Comparison of ENCODE assay signal across 25 mouse cellular contexts in the genomic region with DNA sequence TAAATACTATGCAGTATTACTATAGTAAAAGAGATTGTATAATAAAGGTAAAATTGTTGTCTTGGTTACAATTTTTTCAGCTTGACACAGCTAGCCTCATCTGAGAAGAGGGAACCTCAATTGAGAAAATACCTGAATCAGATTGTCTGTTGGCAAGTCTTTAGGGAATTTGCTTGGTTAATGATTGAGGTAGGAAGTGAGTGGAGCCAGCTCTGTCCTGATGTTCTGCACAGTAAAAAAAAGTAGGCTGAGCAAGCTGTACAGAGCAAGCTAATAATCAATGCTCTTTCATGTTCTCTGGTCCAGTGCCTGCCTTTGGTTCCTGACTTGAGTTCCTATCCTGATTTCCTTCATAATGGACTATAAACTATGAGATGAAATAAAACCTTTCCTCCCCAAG. TPM values are rescaled to one million over a fixed set of nuclear protein-coding genes. Genes with fewer than 3 reads are reported as not detected.
A peak's percentile ranks its signal among the peaks of the same experiment; 100 is the strongest.
DNase-seq lines count a peak whose midpoint lies in the region; ATAC-seq and TF ChIP-seq lines count a peak whose summit lies in the region.
"Had no signal": no experiment of that assay in that cellular context is flagged by ENCODE, and none has a peak within 500 bp of the region (broad histone marks: within the 10 kb centered on the region; RNA-seq: fewer than 3 reads in every experiment).

No protein-coding gene starts in this region.

- no peak overlapping the region for H3K9ac ChIP-seq in kidney, embryonic 16.5 days (replicated peaks; ENCODE audit: low read length)
- H3K9ac ChIP-seq in liver, adult 2 months (ENCODE audit: low read depth, low read length) = no peak overlapping the region
- H3K9ac ChIP-seq in liver, embryonic 11.5 days (ENCODE audit: low read depth, low read length) = no peak overlapping the region
- H3K9ac ChIP-seq: embryonic facial prominence, embryonic 12.5 days; forebrain, embryonic 13.5 days had no signal

- no peak overlapping the region for H3K4me2 ChIP-seq in kidney, embryonic 16.5 days (replicated peaks; ENCODE audit: low read depth, low read length)
- no peak overlapping the region for H3K4me2 ChIP-seq in liver, embryonic 11.5 days
- H3K4me2 ChIP-seq: embryonic facial prominence, embryonic 12.5 days; forebrain, embryonic 13.5 days had no signal

- no peak overlapping the region for H3K4me3 ChIP-seq in kidney, embryonic 16.5 days (ENCODE audit: low read length)
- H3K4me3 ChIP-seq in liver, adult 2 months (ENCODE audit: insufficient read depth, low read depth, low read length) = no peak overlapping the region
- H3K4me3 ChIP-seq in liver, embryonic 11.5 days (ENCODE audit: low read depth, low read length) = no peak overlapping the region
- H3K4me3 ChIP-seq: embryonic facial prominence, embryonic 10.5 days; embryonic facial prominence, embryonic 12.5 days; forebrain, embryonic 13.5 days had no signal

- TF ChIP-seq POLR2A in liver, adult 2 months (IDR thresholded peaks at IDR 0.05; ENCODE audit: extremely low read depth, insufficient read depth, low read length) = no peak

- no peaks in the 10 kb centered on the region for H3K4me1 ChIP-seq in kidney, embryonic 16.5 days (ENCODE audit: insufficient read depth, low read length)
- peaks cover 2% of the 10 kb centered on the region for H3K4me1 ChIP-seq in liver, adult 2 months (ENCODE audit: control insufficient read depth, insufficient read depth, low read length)
- no peaks in the 10 kb centered on the region for H3K4me1 ChIP-seq in liver, embryonic 11.5 days (replicated peaks; ENCODE audit: control insufficient read depth, insufficient read depth, low read length)
- H3K4me1 ChIP-seq: embryonic facial prominence, embryonic 10.5 days; embryonic facial prominence, embryonic 12.5 days; forebrain, embryonic 13.5 days had no signal

- no peak for TF ChIP-seq CTCF in liver, adult 2 months (IDR thresholded peaks at IDR 0.05; ENCODE audit: low read depth, low read length)

- no peak overlapping the region for H3K27ac ChIP-seq in kidney, embryonic 16.5 days (ENCODE audit: low read length)
- H3K27ac ChIP-seq in liver, adult 2 months (replicated peaks; ENCODE audit: insufficient read depth, low read depth, low read length) = no peak overlapping the region
- no peak overlapping the region for H3K27ac ChIP-seq in liver, embryonic 11.5 days (ENCODE audit: low read depth, low read length)
- H3K27ac ChIP-seq: embryonic facial prominence, embryonic 10.5 days; embryonic facial prominence, embryonic 12.5 days; forebrain, embryonic 13.5 days had no signal

- H3K36me3 ChIP-seq in kidney, embryonic 16.5 days (ENCODE audit: insufficient read depth, low read length) = no peaks in the 10 kb centered on the region
- H3K36me3 ChIP-seq in liver, adult 2 months (ENCODE audit: control insufficient read depth, insufficient read depth, low read length) = no peaks in the 10 kb centered on the region
- H3K36me3 ChIP-seq in liver, embryonic 11.5 days (ENCODE audit: control insufficient read depth, insufficient read depth, low read length) = no peaks in the 10 kb centered on the region
- H3K36me3 ChIP-seq: embryonic facial prominence, embryonic 10.5 days; embryonic facial prominence, embryonic 12.5 days; G1E had no signal

- H3K27me3 ChIP-seq in kidney, embryonic 16.5 days (ENCODE audit: insufficient read depth, low read length) = no peaks in the 10 kb centered on the region
- H3K27me3 ChIP-seq in liver, adult 2 months (ENCODE audit: control insufficient read depth, insufficient read depth, low read length) = no peaks in the 10 kb centered on the region
- no peaks in the 10 kb centered on the region for H3K27me3 ChIP-seq in liver, embryonic 11.5 days (replicated peaks; ENCODE audit: control insufficient read depth, insufficient read depth, low read length)
- H3K27me3 ChIP-seq: CH12.LX; embryonic facial prominence, embryonic 12.5 days; forebrain, embryonic 13.5 days; Patski had no signal

- ATAC-seq in kidney, embryonic 16.5 days (ENCODE audit: low FRiP score, low TSS enrichment) = no peak
- ATAC-seq in liver, embryonic 11.5 days (replicated peaks; ENCODE audit: low FRiP score) = no peak
- ATAC-seq: activated CD4-positive, CD25-positive, alpha-beta regulatory T cell, adult 4 months; CD4-positive, CD25-positive, alpha-beta regulatory T cell, adult 4 months; forebrain, embryonic 13.5 days; Patski had no signal

- peak; percentile 15 for DNase-seq in kidney, adult 11 months
- DNase-seq in kidney, postnatal 10 days = no peak
- peak; percentile 9 to 53 for DNase-seq in kidney, adult 8-10 months
- peak; percentile 7 for DNase-seq in kidney, postnatal 14 days
- no peak for DNase-seq in kidney, adult 18-20 months
- DNase-seq in liver, adult 2 months (ENCODE audit: extremely low read depth, low read depth, low spot score) = peak; percentile 95
- no peak for DNase-seq in liver, embryonic 11.5 days (ENCODE audit: low spot score)
- DNase-seq: adrenal gland, adult 8-10 months; adrenal gland, postnatal 14 days; adrenal gland, postnatal 36 days; B cell, adult 2 months; cerebellum, adult 11-12 months; cerebellum, adult 2 months; cerebellum, adult 9-10 months; cerebellum, postnatal 10 days; cerebellum, postnatal 25 days had no signal

- H3K9me3 ChIP-seq in kidney, embryonic 16.5 days (ENCODE audit: low read length) = no peaks in the 10 kb centered on the region
- no peaks in the 10 kb centered on the region for H3K9me3 ChIP-seq in liver, embryonic 11.5 days (ENCODE audit: control insufficient read depth, low read length)
- H3K9me3 ChIP-seq: embryonic facial prominence, embryonic 10.5 days; embryonic facial prominence, embryonic 12.5 days; forebrain, embryonic 13.5 days; G1E had no signal

- H3K79me2 ChIP-seq in liver, adult 2 months (ENCODE audit: control insufficient read depth, insufficient read depth, low read length) = no peaks in the 10 kb centered on the region

RNA-seq across cellular contexts. Expression of gene Cpeb2, which starts 49.4 kb away (rescaled TPM):
- 1.4 and 1.5 TPM in 2 replicates for polyA plus RNA-seq in kidney, embryonic 16.5 days (2015; fragmentation: Nextera tagmentation; extraction: Ambion mirVana)
- total RNA-seq in liver, adult 2 months (2014; rRNA removed) = 23.5 and 30.3 TPM in 2 replicates
- polyA plus RNA-seq in liver, adult 2 months (2012; rRNA removed) = 4.4 and 6.3 TPM in 2 replicates
- polyA plus RNA-seq in liver, embryonic 11.5 days (2014; fragmentation: Nextera tagmentation; extraction: Ambion mirVana) = 1.1 and 1.5 TPM in 2 replicates

Comparison
In these comparisons a context has a peak if more than half of its experiments do, and no peak if none do; other contexts are left out.
1. DNase-seq: peak in kidney, adult 11 months (single experiment), kidney, adult 8-10 months (2 of 2), kidney, postnatal 14 days (single experiment) and liver, adult 2 months (single experiment); none in kidney, postnatal 10 days (single experiment), kidney, adult 18-20 months (single experiment) and liver, embryonic 11.5 days (single experiment).